ENCODE assay signal across 23 mouse cellular contexts in genomic region chr11:31779267-31779666, GRCm38 (mm10).
DNase-seq lines count a peak whose midpoint lies in the region; ATAC-seq lines count a peak whose summit lies in the region.
"Had no signal": no experiment of that assay in that cellular context is flagged by ENCODE, and none has a peak within 500 bp of the region (broad histone marks: within the 10 kb centered on the region; RNA-seq: fewer than 3 reads in every experiment).

No protein-coding gene starts in this region.

- no peaks in the 10 kb centered on the region for H3K4me1 ChIP-seq in kidney, embryonic 14.5 days (ENCODE audit: control insufficient read depth, insufficient read depth, low read length)
- H3K4me1 ChIP-seq in intestine, embryonic 15.5 days (replicated peaks): no peaks in the 10 kb centered on the region
- peaks cover 35% of the 10 kb centered on the region for H3K4me1 ChIP-seq in liver, embryonic 15.5 days (replicated peaks)
- H3K4me1 ChIP-seq: embryonic facial prominence, embryonic 13.5 days; hindbrain, embryonic 15.5 days; limb, embryonic 12.5 days had no signal

- 84% methylated on average over 2 of the region's 2 CpGs for WGBS in kidney, embryonic 14.5 days
- 90% methylated on average over 2 of the region's 2 CpGs for WGBS in intestine, embryonic 15.5 days
- WGBS in liver, embryonic 15.5 days (ENCODE audit: insufficient replicate concordance): 88% methylated on average over 2 of the region's 2 CpGs

- no peak for ATAC-seq in kidney, embryonic 14.5 days (ENCODE audit: low FRiP score, low TSS enrichment)
- peak; percentile 74 for ATAC-seq in intestine, embryonic 15.5 days
- ATAC-seq in liver, embryonic 15.5 days (ENCODE audit: insufficient read depth): no peak
- ATAC-seq: forebrain, postnatal 0 days; Patski had no signal

- H3K9me3 ChIP-seq in kidney, embryonic 14.5 days (ENCODE audit: control insufficient read depth, low read length): peaks cover 3% of the 10 kb centered on the region; the same call in 1 of the 2 replicates
- H3K9me3 ChIP-seq in intestine, embryonic 15.5 days: no peaks in the 10 kb centered on the region
- no peaks in the 10 kb centered on the region for H3K9me3 ChIP-seq in liver, embryonic 15.5 days (replicated peaks)
- H3K9me3 ChIP-seq: hindbrain, embryonic 15.5 days had no signal

- intact Hi-C loops in heart, postnatal 25 days (cut with DNase I): no loop called here

- H3K4me2 ChIP-seq in kidney, embryonic 14.5 days (replicated peaks; ENCODE audit: low read depth, low read length): no peak overlapping the region
- H3K4me2 ChIP-seq in intestine, embryonic 15.5 days (replicated peaks): no peak overlapping the region
- no peak overlapping the region for H3K4me2 ChIP-seq in liver, embryonic 15.5 days
- H3K4me2 ChIP-seq: embryonic facial prominence, embryonic 13.5 days; heart, embryonic 12.5 days; hindbrain, embryonic 15.5 days; limb, embryonic 12.5 days had no signal

- no peak overlapping the region for H3K9ac ChIP-seq in kidney, embryonic 14.5 days (ENCODE audit: low read depth, low read length)
- no peak overlapping the region for H3K9ac ChIP-seq in intestine, embryonic 15.5 days
- no peak overlapping the region for H3K9ac ChIP-seq in liver, embryonic 15.5 days
- H3K9ac ChIP-seq: embryonic facial prominence, embryonic 13.5 days; forebrain, postnatal 0 days; heart, embryonic 12.5 days; hindbrain, embryonic 15.5 days; limb, embryonic 12.5 days had no signal

- no peak overlapping the region for H3K4me3 ChIP-seq in kidney, embryonic 14.5 days (ENCODE audit: low read length)
- H3K4me3 ChIP-seq in intestine, embryonic 15.5 days (replicated peaks): no peak overlapping the region
- no peak overlapping the region for H3K4me3 ChIP-seq in liver, embryonic 15.5 days (replicated peaks)
- H3K4me3 ChIP-seq: embryonic facial prominence, embryonic 13.5 days; heart, embryonic 12.5 days; hindbrain, embryonic 15.5 days; limb, embryonic 12.5 days; megakaryocyte, embryonic 14.5 days had no signal

- H3K27me3 ChIP-seq in kidney, embryonic 14.5 days (ENCODE audit: control insufficient read depth, insufficient read depth, low read length): no peaks in the 10 kb centered on the region
- no peaks in the 10 kb centered on the region for H3K27me3 ChIP-seq in intestine, embryonic 15.5 days (replicated peaks)
- no peaks in the 10 kb centered on the region for H3K27me3 ChIP-seq in liver, embryonic 15.5 days
- H3K27me3 ChIP-seq: embryonic facial prominence, embryonic 13.5 days; heart, embryonic 12.5 days; hindbrain, embryonic 15.5 days; limb, embryonic 12.5 days; megakaryocyte, embryonic 14.5 days; Patski had no signal

- no peaks in the 10 kb centered on the region for H3K36me3 ChIP-seq in kidney, embryonic 14.5 days (ENCODE audit: control insufficient read depth, insufficient read depth, low read length)
- no peaks in the 10 kb centered on the region for H3K36me3 ChIP-seq in intestine, embryonic 15.5 days
- no peaks in the 10 kb centered on the region for H3K36me3 ChIP-seq in liver, embryonic 15.5 days (replicated peaks)
- H3K36me3 ChIP-seq: embryonic facial prominence, embryonic 13.5 days; heart, embryonic 12.5 days; hindbrain, embryonic 15.5 days; limb, embryonic 12.5 days had no signal

- peak; percentile 58 for DNase-seq in kidney, adult 18-20 months
- DNase-seq in kidney, adult 9 months: peak; percentile 79
- DNase-seq in ovary, adult 18-20 months (ENCODE audit: low spot score): no peak
- DNase-seq in yolk sac, embryonic 10.5 days (ENCODE audit: low spot score): no peak
- no peak for DNase-seq in heart, postnatal 25 days (ENCODE audit: low spot score)
- DNase-seq: adrenal gland, adult 8-10 months; cerebellum, adult 9-11 months; forebrain, postnatal 0 days; heart, adult 11 months; heart, postnatal 14 days; lung, adult 2 months; midbrain, embryonic 14.5 days; right cerebral cortex, postnatal 25 days; thymus, postnatal 36 days had no signal

- H3K27ac ChIP-seq in kidney, embryonic 14.5 days (ENCODE audit: low read depth, low read length): no peak overlapping the region
- no peak overlapping the region for H3K27ac ChIP-seq in intestine, embryonic 15.5 days
- peak overlapping the region; percentile 19; the same call in 1 of the 2 replicates for H3K27ac ChIP-seq in liver, embryonic 15.5 days (replicated peaks)
- H3K27ac ChIP-seq: embryonic facial prominence, embryonic 13.5 days; hindbrain, embryonic 15.5 days; limb, embryonic 12.5 days had no signal

Comparison
In these comparisons a context has a peak if more than half of its experiments do, and no peak if none do; other contexts are left out.
1. DNase-seq: peak in kidney, adult 18-20 months (single experiment) and kidney, adult 9 months (single experiment); none in ovary, adult 18-20 months (single experiment), yolk sac, embryonic 10.5 days (single experiment) and heart, postnatal 25 days (single experiment).